In genomic region chr17:12297978-12298377, GRCm38 (mm10) we compare ENCODE assay signal across 13 mouse cellular contexts. TPM values are rescaled to one million over a fixed set of nuclear protein-coding genes. Genes with fewer than 3 reads are reported as not detected.
DNase-seq lines count a peak whose midpoint lies in the region; ATAC-seq lines count a peak whose summit lies in the region.
"Had no signal": no experiment of that assay in that cellular context is flagged by ENCODE, and none has a peak within 500 bp of the region (broad histone marks: within the 10 kb centered on the region; RNA-seq: fewer than 3 reads in every experiment).

No protein-coding gene starts in this region.

- H3K4me1 ChIP-seq in hindbrain, embryonic 10.5 days (replicated peaks) = peaks cover 19% of the 10 kb centered on the region
- H3K4me1 ChIP-seq in hindbrain, embryonic 16.5 days (ENCODE audit: control insufficient read depth, insufficient read depth, low read depth, low read length) = peaks cover 27% of the 10 kb centered on the region
- H3K4me1 ChIP-seq in kidney, embryonic 16.5 days (ENCODE audit: insufficient read depth, low read length) = peaks cover 37% of the 10 kb centered on the region

- no peaks in the 10 kb centered on the region for H3K9me3 ChIP-seq in hindbrain, embryonic 10.5 days
- no peaks in the 10 kb centered on the region for H3K9me3 ChIP-seq in hindbrain, embryonic 16.5 days (ENCODE audit: control insufficient read depth, low read length)
- H3K9me3 ChIP-seq in kidney, embryonic 16.5 days (ENCODE audit: low read length) = no peaks in the 10 kb centered on the region

- H3K27ac ChIP-seq in hindbrain, embryonic 10.5 days = 0 out of 2 replicates have a peak overlapping the region, but pooled peaks have one; percentile 30
- no peak overlapping the region for H3K27ac ChIP-seq in hindbrain, embryonic 16.5 days (ENCODE audit: low read depth, low read length)
- H3K27ac ChIP-seq in kidney, embryonic 16.5 days (ENCODE audit: low read length) = peak overlapping the region; percentile 19; the same call in 1 of the 2 replicates
- H3K27ac ChIP-seq: gastrocnemius, adult 2 months; hindbrain, postnatal 0 days had no signal

- no peaks in the 10 kb centered on the region for H3K27me3 ChIP-seq in hindbrain, embryonic 10.5 days (ENCODE audit: insufficient read depth, poor library complexity, severe bottlenecking)
- H3K27me3 ChIP-seq in hindbrain, embryonic 16.5 days (replicated peaks; ENCODE audit: control insufficient read depth, insufficient read depth, low read length) = no peaks in the 10 kb centered on the region
- no peaks in the 10 kb centered on the region for H3K27me3 ChIP-seq in kidney, embryonic 16.5 days (ENCODE audit: insufficient read depth, low read length)
- H3K27me3 ChIP-seq: CH12.LX had no signal

- WGBS in hindbrain, embryonic 10.5 days = 92% methylated on average over 4 of the region's 4 CpGs
- WGBS in hindbrain, embryonic 16.5 days = 81% methylated on average over 4 of the region's 4 CpGs
- whole genome bisulfite sequencing in kidney, embryonic 16.5 days = 85% methylated on average over 4 of the region's 4 CpGs

- DNase-seq in hindbrain, embryonic 10.5 days (ENCODE audit: low spot score) = no peak
- DNase-seq in ovary, postnatal 36 days (ENCODE audit: low spot score) = peak; percentile 5
- DNase-seq in ovary, postnatal 10 days (ENCODE audit: low spot score) = no peak
- DNase-seq in spleen, adult 18-20 months = no peak
- DNase-seq: adrenal gland, postnatal 14 days; cerebellum, adult 11 months; gastrocnemius, adult 2 months; thymus, postnatal 36 days had no signal

- no peak overlapping the region for H3K4me2 ChIP-seq in hindbrain, embryonic 16.5 days (ENCODE audit: low read length)
- no peak overlapping the region for H3K4me2 ChIP-seq in kidney, embryonic 16.5 days (replicated peaks; ENCODE audit: low read depth, low read length)

- H3K4me3 ChIP-seq in hindbrain, embryonic 10.5 days = no peak overlapping the region
- H3K4me3 ChIP-seq in hindbrain, embryonic 16.5 days (ENCODE audit: low read length) = no peak overlapping the region
- no peak overlapping the region for H3K4me3 ChIP-seq in kidney, embryonic 16.5 days (ENCODE audit: low read length)
- H3K4me3 ChIP-seq: gastrocnemius, adult 2 months had no signal

- H3K9ac ChIP-seq in hindbrain, embryonic 16.5 days (ENCODE audit: low read depth, low read length) = no peak overlapping the region
- no peak overlapping the region for H3K9ac ChIP-seq in kidney, embryonic 16.5 days (replicated peaks; ENCODE audit: low read length)

- ATAC-seq in hindbrain, embryonic 16.5 days = no peak
- 0 out of 2 replicates have a peak, but pooled peaks have one; percentile 29 for ATAC-seq in kidney, embryonic 16.5 days (ENCODE audit: low FRiP score, low TSS enrichment)
- ATAC-seq in granulocyte monocyte progenitor cell, adult 5-6 weeks (replicated peaks; ENCODE audit: poor library complexity, severe bottlenecking) = no peak
- ATAC-seq: hindbrain, postnatal 0 days had no signal

- H3K36me3 ChIP-seq in hindbrain, embryonic 10.5 days = no peaks in the 10 kb centered on the region
- no peaks in the 10 kb centered on the region for H3K36me3 ChIP-seq in hindbrain, embryonic 16.5 days (ENCODE audit: control insufficient read depth, insufficient read depth, low read length)
- H3K36me3 ChIP-seq in kidney, embryonic 16.5 days (ENCODE audit: insufficient read depth, low read length) = no peaks in the 10 kb centered on the region

RNA-seq across cellular contexts. Expression of gene Map3k4, which starts 20.6 kb away (rescaled TPM):
- polyA plus RNA-seq in hindbrain, embryonic 10.5 days (2016; fragmentation: Nextera tagmentation; extraction: Ambion mirVana) = 46.4 and 47.7 TPM in 2 replicates
- polyA plus RNA-seq in hindbrain, embryonic 16.5 days (2015; fragmentation: Nextera tagmentation; extraction: Ambion mirVana) = 33.1 and 39.7 TPM in 2 replicates
- polyA plus RNA-seq in kidney, embryonic 16.5 days (2015; fragmentation: Nextera tagmentation; extraction: Ambion mirVana) = 36.0 and 38.8 TPM in 2 replicates
- total RNA-seq in granulocyte monocyte progenitor cell, adult 5-6 weeks (2014; fragmentation: Nextera tagmentation) = 9.4 and 22.7 TPM in 2 replicates
- total RNA-seq in granulocyte monocyte progenitor cell, adult 5-6 weeks (2017) = 22.9 and 34.1 TPM in 2 replicates
